Mouse (Mus musculus): Measurements from ENCODE around the gene Cav1. TPM values are rescaled to one million over a fixed set of nuclear protein-coding genes. Genes with fewer than 3 reads are reported as not detected.
A peak's percentile ranks its signal among the peaks of the same experiment; 100 is the strongest.

Cav1 gene
- total RNA-seq (2021): 100 to 1,000 TPM; 376 to 427 TPM
- long read RNA-seq, experiment 1, transcript Cav1-201 (3 exons, 2,522 nt): major isoform, 243 of 433 reads
- long read RNA-seq, experiment 1, transcript Cav1-205 (4 exons, 995 nt): minor isoform, 15 of 433 reads
- long read RNA-seq, experiment 1, transcript Cav1-206 (3 exons, 323 nt): minor isoform, 5 of 433 reads
- long read RNA-seq, experiment 1, transcript Cav1-202 (2 exons, 2,746 nt): minor isoform, 133 of 433 reads
- long read RNA-seq, experiment 1, partial matches to known transcripts: 28 of 433 reads
- long read RNA-seq, experiment 1, other reads (novel, unspliced or antisense): 6 of 433 reads
- long read RNA-seq, experiment 2, transcript Cav1-203 (3 exons, 613 nt): minor isoform, 6 of 473 reads
- long read RNA-seq, experiment 2, transcript Cav1-201 (3 exons, 2,522 nt): major isoform, 251 of 473 reads
- long read RNA-seq, experiment 2, transcript Cav1-205 (4 exons, 995 nt): minor isoform, 22 of 473 reads
- long read RNA-seq, experiment 2, transcript Cav1-202 (2 exons, 2,746 nt): minor isoform, 136 of 473 reads
- long read RNA-seq, experiment 2, partial matches to known transcripts: 50 of 473 reads
- long read RNA-seq, experiment 2, other reads (novel, unspliced or antisense): 5 of 473 reads

DNA sequence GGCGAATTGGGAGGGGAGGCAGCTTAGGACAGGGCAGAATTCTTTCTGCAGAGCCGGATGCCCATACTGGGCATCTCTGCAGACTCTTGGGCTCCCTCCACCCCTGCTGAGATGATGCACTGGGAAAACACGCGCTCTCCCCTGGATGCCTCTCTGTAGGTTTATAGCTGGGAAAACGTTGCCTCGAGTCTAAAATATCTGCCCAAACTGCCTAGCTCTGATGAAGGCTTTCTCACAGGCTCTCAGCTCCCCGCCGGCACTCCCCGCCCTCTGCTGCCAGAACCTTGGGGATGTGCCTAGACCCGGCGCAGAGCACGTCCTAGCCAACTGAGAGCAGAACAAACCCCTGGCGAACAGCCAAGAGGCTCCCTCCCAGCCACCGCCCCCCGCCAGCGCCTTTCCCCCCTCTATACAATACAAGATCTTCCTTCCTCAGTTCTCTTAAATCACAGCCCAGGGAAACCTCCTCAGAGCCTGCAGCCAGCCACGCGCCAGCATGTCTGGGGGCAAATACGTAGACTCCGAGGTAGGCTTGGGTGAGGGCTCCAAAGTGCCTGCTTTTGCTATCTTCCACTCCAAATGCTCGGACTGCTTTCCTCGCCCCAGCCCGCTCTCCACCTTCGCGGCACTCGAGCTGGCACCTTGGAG is at the start of gene Cav1:
TSS of gene Cav1 (plus strand) at position 382 of the 648 bp plus-strand sequence.
- DNase-seq (ENCODE audit: low spot score in 2 of 2): peak; percentile 56 to 79

DNA sequence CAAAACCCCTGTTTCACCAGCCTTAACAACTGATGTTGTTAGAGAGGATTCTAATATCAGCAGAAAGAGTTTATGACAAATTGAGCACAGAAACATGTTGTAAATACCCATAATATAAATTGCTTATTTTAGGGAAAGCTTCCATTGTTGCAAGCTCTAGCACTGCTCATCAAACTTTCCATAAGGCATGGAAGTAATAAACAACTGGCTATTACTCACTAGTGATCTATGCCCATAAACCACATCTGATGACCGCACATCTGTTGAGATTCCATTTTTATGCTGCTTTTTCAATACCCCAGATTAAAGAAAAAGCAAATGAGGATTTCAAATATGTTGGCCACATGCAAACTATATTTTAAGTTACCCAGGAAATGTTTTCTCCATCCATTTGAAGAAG is 48.0 kb upstream of the Cav1 start:
- DNase-seq (ENCODE audit: low spot score in 2 of 2): no peak

- DNase-seq (ENCODE audit: low spot score in 2 of 2): no peak
These were observed 47.2 kb upstream of the Cav1 start for GRCm38 (mm10) chr6:17258911-17259310.

GRCm38 (mm10) chr6:17262786-17263185 is 43.3 kb upstream of the Cav1 start:
- DNase-seq (ENCODE audit: low spot score in 2 of 2): no peak

DNA sequence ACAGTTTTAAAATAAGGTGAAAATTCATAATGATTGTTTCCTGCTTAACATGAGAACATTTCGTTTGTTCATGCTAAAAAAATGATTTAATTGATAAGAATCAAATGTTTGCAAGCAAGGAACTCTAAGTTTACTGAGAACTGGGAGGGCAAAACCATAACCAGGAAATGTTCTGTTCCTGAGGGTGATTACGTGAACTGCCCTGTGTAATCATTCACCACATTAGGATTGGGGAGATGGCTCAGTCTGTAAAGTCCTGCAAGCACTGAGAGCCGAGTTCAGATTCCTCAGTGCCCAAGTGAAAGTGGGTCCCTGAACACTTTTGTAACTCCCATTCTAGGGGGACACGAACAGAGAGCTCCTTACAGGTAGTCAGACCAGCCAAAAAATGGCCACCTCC is 41.1 kb upstream of the Cav1 start:
- no peak for DNase-seq (ENCODE audit: low spot score in 2 of 2)

DNA sequence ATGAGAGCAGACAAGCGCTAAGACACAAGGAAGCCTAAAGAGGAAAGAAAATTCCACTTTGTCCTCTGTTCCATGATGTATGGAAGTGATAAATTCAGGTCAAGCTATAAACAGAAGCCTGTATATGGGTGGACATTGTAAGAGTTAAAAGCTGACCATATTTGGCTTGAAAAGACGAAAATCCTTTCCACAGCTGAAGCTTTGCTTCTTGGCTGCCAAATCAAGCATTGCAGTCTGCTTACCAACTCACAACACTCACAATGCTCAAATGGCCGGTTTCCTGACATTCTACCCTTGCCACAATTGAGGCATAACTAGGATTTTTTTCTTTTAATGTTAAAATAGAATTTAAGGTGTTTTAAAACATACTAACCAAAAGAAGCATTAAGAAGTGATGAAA is 39.7 kb upstream of the Cav1 start:
- DNase-seq (ENCODE audit: low spot score in 2 of 2): no peak

DNA sequence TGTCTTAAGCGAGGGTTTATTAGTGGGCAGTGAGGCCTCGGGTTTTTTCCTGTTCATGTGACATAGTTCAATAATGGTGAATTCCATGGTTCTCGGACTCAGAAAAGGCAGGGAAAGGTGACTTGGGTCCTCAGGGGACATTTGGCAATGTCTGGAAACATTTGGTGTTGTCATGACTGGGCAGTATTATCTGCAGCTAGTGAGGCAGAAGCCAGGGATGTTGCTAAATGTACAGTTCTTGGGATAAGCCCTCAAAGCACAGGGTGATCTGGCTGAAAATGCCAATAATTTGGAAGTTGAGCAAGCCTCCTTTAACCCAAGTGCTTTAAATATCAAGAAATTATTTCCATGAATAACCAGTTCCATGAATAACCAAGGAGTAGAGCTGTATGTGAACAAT is 27.8 kb upstream of the Cav1 start:
- DNase-seq (ENCODE audit: low spot score in 2 of 2): no peak

GRCm38 (mm10) chr6:17280939-17281756 is 25.0 kb upstream of the Cav1 start, which contains the start of gene Cav2:
Gene Cav2, plus strand, starts transcription at chr6:17281185.
- peak; percentile 65 to 77 for DNase-seq (ENCODE audit: low spot score in 2 of 2)

GRCm38 (mm10) chr6:17281757-17282092 is 24.4 kb upstream of the Cav1 start:
- no peak for DNase-seq (ENCODE audit: low spot score in 2 of 2)

DNA sequence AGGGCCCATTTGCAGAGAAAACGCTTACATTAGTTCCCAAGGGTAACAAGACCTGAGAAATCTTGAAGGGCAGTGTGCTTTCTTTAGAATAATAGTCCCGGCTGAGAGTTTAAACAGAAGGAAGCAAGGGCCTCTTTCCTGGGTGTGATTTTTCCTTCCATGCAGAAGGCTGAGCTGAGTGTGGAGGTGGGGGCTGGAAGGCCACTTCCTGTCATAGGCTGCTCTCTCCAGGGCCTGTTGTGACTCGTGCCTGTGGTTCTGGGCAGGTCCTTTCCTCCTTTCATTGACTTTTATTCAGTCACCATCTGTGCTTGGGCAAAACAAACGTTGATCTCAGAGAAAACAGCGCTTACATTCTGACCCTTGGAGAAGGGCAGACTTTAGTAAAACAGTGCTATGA is 24.0 kb upstream of the Cav1 start:
- DNase-seq (ENCODE audit: low spot score in 2 of 2): no peak

GRCm38 (mm10) chr6:17283834-17284233 is 22.3 kb upstream of the Cav1 start:
- DNase-seq (ENCODE audit: low spot score in 2 of 2): no peak

GRCm38 (mm10) chr6:17286381-17286780 is 19.8 kb upstream of the Cav1 start:
- DNase-seq (ENCODE audit: low spot score in 2 of 2): no peak

DNA sequence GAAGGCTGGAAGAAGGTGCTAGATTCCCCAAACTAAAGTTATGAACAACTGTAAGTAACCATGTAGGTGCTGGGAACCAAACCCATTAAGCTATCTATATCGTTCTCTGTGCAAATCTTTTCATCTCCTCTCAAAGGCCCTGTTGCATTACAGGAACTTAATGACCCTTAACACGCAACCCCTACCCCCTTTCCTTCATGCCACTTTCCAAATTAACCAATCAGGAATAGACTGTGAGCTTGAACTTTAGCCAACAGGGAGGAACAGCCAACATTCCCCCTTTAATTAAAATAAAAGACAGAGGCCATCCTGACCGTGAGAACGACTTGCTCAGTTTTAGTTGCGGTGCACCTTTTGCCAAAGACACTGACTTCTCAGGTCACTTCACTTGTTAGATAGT is 11.0 kb upstream of the Cav1 start:
- DNase-seq (ENCODE audit: low spot score in 2 of 2): no peak

- peak in 1 of 2 experiments; percentile 33 for DNase-seq (ENCODE audit: low spot score in 2 of 2)
These were observed 629 bp downstream of the Cav1 start for GRCm38 (mm10) chr6:17306602-17307325.

DNA sequence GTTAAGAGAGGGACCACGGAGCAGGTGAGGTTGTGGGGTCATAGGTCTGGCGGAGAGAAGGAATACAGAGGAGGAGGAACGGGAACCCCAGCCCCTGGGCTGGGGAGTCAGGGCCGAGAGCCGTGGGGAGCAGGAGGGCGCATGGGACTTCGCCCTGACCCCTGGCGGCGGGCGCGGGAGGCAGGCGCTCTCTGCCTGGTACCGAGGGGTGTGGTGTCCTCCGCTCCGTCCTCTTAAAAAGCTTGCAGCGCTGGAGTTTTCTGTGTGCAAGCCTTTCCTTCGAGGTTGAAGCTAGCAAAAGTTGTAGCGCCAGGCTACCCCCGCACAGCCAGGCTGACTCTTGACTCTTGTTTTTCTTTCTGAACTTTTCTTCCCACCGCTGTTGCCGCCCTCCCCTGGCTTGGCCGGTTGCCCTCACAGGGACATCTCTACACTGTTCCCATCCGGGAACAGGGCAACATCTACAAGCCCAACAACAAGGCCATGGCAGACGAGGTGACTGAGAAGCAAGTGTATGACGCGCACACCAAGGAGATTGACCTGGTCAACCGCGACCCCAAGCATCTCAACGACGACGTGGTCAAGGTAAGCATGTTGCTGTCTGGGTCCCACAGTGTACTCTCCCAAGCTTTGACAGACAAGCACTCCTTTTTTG is 1.5 kb downstream of the Cav1 start:
- DNase-seq (ENCODE audit: low spot score in 2 of 2): peak; percentile 68 to 75

GRCm38 (mm10) chr6:17308661-17309060 is 2.5 kb downstream of the Cav1 start:
- DNase-seq (ENCODE audit: low spot score in 2 of 2): no peak

DNA sequence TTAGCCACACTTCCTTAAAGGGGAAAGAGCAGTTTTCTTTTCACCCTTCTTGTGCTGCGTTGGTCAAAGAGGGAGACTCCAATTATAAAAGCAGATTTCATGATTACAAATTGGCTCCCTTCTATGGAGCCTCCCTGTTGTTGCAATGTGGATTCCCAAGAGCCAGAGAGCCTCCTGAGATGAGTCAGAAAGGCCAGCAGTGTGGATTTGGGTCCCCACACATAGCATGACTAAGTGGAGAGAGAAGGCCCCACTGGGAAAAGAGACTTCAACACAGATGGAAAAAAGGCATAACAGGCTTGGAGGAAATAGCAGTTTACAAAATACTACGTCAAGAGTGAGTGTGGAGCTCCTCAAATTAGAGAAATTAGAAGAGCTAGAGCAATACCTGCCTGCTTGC is 3.1 kb downstream of the Cav1 start:
- no peak for DNase-seq (ENCODE audit: low spot score in 2 of 2)

- DNase-seq (ENCODE audit: low spot score in 2 of 2): no peak
These were observed 8.1 kb downstream of the Cav1 start for GRCm38 (mm10) chr6:17314241-17314640.

- DNase-seq (ENCODE audit: low spot score in 2 of 2): no peak
These were observed 8.8 kb downstream of the Cav1 start for GRCm38 (mm10) chr6:17314659-17315616.
